Mouse (Mus musculus): ENCODE measurements around the gene Kcnh4.

Kcnh4 gene

GRCm38 (mm10) chr11:100710528-100710927, 49.2 kb downstream of the Kcnh4 start:
- in situ Hi-C loops (cut with MboI) = no loop called here

- in situ Hi-C loops (cut with MboI) = no loop called here
Observed at GRCm38 (mm10) chr11:100709201-100709810, 50.4 kb downstream of the Kcnh4 start.

DNA sequence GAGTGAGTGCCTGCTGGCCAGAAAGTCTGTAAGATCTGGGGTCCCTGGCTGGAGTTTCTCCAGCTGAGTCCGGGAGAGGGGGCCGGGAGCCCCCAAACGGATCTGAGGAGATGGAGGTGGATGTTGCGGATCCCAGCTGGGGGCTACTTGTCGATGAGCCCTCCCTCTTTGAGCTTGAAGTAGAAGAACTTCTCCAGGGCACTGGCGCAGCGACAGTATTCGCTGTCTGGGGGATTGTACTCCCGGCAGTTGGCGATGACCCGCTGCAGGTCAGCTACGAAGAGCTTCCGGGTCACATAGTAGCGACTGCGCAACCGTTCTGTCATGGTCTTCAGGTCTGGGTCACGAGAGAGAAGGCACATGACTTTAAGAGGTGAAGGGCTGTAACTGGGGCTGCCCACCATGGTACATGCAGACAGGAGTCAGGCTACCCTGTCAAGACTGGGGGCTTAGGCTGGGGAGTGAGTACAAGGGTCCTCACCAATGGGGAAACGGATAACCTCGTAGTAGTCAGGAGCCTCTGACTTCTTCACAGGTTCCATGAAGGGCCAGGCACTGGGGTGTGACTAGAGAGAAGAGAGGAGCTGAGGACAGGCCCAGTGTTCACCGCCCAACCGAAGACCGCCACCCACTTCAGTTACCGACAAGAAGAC, 54.5 kb downstream of the Kcnh4 start:
- in situ Hi-C loops (cut with MboI) = no loop called here

DNA sequence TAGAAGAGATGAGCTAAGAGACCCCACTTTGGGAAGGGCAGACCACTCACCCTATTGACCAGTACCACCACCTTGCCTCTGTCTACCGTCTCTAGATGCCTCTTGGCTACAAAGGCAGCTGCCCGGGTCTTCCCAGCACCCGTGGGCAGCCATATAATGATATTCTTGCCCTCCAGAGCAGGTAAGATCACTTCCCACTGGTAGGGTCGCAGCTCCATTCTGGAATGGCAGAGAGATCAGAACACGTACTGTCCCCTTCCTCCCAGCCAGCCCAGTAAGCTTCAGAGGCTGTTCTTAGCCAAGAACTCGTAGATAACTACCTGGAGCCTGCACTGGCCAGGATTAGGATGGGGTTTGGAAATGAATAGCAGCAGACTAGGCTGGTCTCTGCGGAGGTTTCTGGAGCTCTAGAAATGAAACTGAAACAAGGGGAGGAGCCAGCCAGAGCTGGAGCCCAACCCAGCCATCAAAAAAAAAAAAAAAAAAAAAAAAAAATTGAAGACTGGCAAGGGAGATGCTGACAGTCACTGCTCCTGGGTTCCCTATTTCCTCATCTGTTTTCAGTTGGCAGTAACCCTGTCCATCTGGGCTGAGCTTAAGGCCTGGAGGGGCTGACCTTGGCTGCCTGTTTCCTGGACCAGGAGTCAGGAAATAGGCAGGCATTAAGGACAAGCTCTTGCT, 55.8 kb downstream of the Kcnh4 start, which contains the start of gene Dhx58:
Gene Dhx58 (minus strand): TSS at position 421 of the 681 bp plus-strand sequence.
- in situ Hi-C loops (cut with MboI) = loop anchor here (5.0 kb wide), 1 partner anchor 132 kb away; the partner anchor contains the start of gene Cnp

GRCm38 (mm10) chr11:100703366-100703765, 56.4 kb downstream of the Kcnh4 start:
- in situ Hi-C loops (cut with MboI) = loop anchor here (5.0 kb wide), 1 partner anchor 131 kb away; the partner anchor contains the start of gene Cnp

DNA sequence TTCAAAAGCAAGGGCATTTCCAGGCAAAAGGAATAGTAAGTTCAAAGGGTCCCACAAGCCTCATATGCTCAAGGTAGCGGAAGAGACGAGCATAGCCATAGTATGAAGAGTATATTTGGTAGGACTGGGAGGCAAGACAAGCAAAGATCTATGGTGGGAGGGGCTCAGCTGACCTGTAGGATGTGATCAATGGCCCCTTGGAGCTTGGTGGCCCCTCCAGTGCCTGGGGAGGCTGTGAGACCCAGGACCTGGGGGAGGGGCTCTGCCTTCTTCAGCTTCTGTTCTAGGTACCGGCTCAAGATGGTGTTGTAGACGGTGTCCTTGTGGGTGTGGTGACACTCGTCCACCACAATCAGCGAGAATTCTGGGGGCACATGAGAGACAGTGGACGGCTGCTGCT, 56.8 kb downstream of the Kcnh4 start:
- in situ Hi-C loops (cut with MboI) = loop anchor here (5.0 kb wide), 1 partner anchor 131 kb away; the partner anchor contains the start of gene Cnp

- in situ Hi-C loops (cut with MboI) = loop anchor here (5.0 kb wide), 1 partner anchor 130 kb away; the partner anchor contains the start of gene Cnp
Observed at GRCm38 (mm10) chr11:100702081-100702851, 57.5 kb downstream of the Kcnh4 start.

DNA sequence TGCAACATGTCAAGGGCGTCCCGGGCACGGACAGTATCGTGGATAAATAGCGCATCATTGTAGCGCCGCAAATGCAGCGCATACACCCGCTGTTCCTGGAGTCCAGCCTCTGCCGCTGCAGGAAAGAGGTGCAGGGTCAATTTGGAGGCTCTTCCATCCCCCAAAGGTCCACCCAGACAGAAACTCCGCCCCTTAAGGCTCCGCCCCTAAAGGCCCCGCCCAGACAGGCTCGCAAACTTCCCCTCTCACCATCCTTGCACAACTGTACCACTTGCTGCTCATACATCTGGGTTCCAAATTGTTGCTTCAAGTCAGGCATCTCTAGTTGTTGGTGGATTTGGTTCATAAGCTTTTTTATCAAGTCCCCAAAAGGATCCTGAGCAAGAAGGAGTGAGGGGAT, 58.4 kb downstream of the Kcnh4 start:
- in situ Hi-C loops (cut with MboI) = loop anchor here (5.0 kb wide), 1 partner anchor 129 kb away; the partner anchor contains the start of gene Cnp

DNA sequence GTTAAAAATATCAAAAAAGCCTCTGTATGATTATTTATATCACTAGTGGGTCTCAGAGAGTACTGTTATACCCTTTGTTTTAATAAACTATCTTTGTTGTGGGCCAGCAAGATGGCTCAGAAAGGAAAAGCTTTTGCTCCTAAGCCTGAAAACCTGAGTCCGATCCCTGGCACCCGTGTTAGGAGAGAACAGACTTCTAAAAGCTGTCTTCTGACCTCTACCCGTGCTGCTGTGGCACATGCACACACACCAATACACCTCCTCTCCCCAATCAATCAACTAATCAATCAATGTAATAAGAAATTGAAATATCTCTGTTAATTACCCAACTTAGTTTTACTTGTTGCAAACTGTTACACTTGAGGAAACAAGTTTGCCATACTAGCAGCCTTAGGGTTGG, 59.0 kb downstream of the Kcnh4 start:
- in situ Hi-C loops (cut with MboI) = loop anchor here (5.0 kb wide), 1 partner anchor 128 kb away; the partner anchor contains the start of gene Cnp

- in situ Hi-C loops (cut with MboI) = no loop called here
Observed at GRCm38 (mm10) chr11:100697921-100698320, 61.8 kb downstream of the Kcnh4 start.

- in situ Hi-C loops (cut with MboI) = no loop called here
Observed at GRCm38 (mm10) chr11:100694926-100695325, 64.8 kb downstream of the Kcnh4 start.

- in situ Hi-C loops (cut with MboI) = no loop called here
Observed at GRCm38 (mm10) chr11:100693154-100693553, 66.6 kb downstream of the Kcnh4 start.

DNA sequence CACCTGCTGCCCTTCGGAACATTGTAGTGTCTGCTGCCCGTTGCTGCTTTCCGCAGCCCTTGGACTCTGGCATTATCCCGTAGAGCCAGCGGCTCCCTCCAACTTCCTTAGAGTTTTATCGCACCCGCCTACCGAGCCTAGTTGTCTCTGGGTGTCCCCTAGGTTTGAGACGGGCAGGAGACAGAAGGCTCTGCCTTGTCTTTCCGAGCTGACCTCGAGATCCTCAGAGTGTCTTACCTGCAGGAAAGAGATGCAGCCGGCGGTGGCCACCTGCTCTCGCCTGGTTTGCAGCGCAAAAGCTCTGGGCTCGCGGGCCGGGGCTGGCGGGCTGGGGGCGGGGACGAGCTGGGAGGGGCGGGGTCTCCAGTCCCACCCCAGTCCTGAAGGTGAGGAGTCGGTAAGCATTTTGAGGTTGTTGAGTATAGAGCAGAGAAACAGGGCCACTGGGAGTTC, 67.6 kb downstream of the Kcnh4 start, which contains the start of gene Zfp385c:
Gene Zfp385c (minus strand): TSS at position 292 of the 453 bp plus-strand sequence.
- in situ Hi-C loops (cut with MboI) = no loop called here

GRCm38 (mm10) chr11:100690389-100690788, 69.4 kb downstream of the Kcnh4 start:
- in situ Hi-C loops (cut with MboI) = no loop called here

Measured in mature B cell (primary cell).